Mouse (Mus musculus): Measurements from ENCODE around the gene Hoxa6. TPM values are rescaled to one million over a fixed set of nuclear protein-coding genes. Genes with fewer than 3 reads are reported as not detected.

The Hoxa6 gene
- polyA plus RNA-seq (2012) = not detected in 2 replicates

- Histone ChIP-seq H3K27me3 (ENCODE audit: control insufficient read depth) (peaks cover 100% of the 10 kb centered on the region), H3K4me1 (ENCODE audit: control insufficient read depth) (no peaks in the 10 kb centered on the region)
Observed at GRCm38 (mm10) chr6:52208072-52208867, at the start of gene Hoxa6. Gene Hoxa6, minus strand, starts transcription at chr6:52208722.

GRCm38 (mm10) chr6:52256956-52257355 lies 48.4 kb upstream of the Hoxa6 start:
- no peaks in the 10 kb centered on the region for H3K4me1 ChIP-seq (ENCODE audit: control insufficient read depth)
- TF ChIP-seq GATA1 (IDR thresholded peaks at IDR 0.05; ENCODE audit: low read length) (no peak), TAL1 (IDR thresholded peaks at IDR 0.05; ENCODE audit: low read length) (no peak)
- peaks cover 2% of the 10 kb centered on the region; the same call in 1 of the 2 replicates for H3K9me3 ChIP-seq (ENCODE audit: control insufficient read depth, low read length)
- H3K36me3 ChIP-seq (ENCODE audit: control insufficient read depth) = no peaks in the 10 kb centered on the region
- H3K27me3 ChIP-seq (ENCODE audit: control insufficient read depth) = peaks cover 99% of the 10 kb centered on the region
- no peak overlapping the region for H3K4me3 ChIP-seq (replicated peaks)

More at GRCm38 (mm10) chr6:52208072-52208867, at the start of gene Hoxa6:
- Histone ChIP-seq H3K9me3 (ENCODE audit: control insufficient read depth, low read length) (no peaks in the 10 kb centered on the region; the same call in 1 of the 2 replicates), H3K36me3 (ENCODE audit: control insufficient read depth) (no peaks in the 10 kb centered on the region), H3K4me3 (replicated peaks) (no peak within 1 kb of the TSS)
- no peak for TF ChIP-seq GATA1 (IDR thresholded peaks at IDR 0.05; ENCODE audit: low read length)
- no peak for TF ChIP-seq TAL1 (IDR thresholded peaks at IDR 0.05; ENCODE audit: low read length)

GRCm38 (mm10) chr6:52253511-52254500 lies 45.3 kb upstream of the Hoxa6 start:
- Histone ChIP-seq H3K4me1 (ENCODE audit: control insufficient read depth) (no peaks in the 10 kb centered on the region), H3K36me3 (ENCODE audit: control insufficient read depth) (no peaks in the 10 kb centered on the region), H3K27me3 (ENCODE audit: control insufficient read depth) (peaks cover 99% of the 10 kb centered on the region), H3K4me3 (replicated peaks) (no peak overlapping the region), H3K9me3 (ENCODE audit: control insufficient read depth, low read length) (no peaks in the 10 kb centered on the region; the same call in 1 of the 2 replicates)
- TF ChIP-seq GATA1 (IDR thresholded peaks at IDR 0.05; ENCODE audit: low read length) (no peak), TAL1 (IDR thresholded peaks at IDR 0.05; ENCODE audit: low read length) (no peak)

GRCm38 (mm10) chr6:52252775-52253376 lies 44.4 kb upstream of the Hoxa6 start:
- TF ChIP-seq TAL1 (IDR thresholded peaks at IDR 0.05; ENCODE audit: low read length) = no peak
- TF ChIP-seq GATA1 (IDR thresholded peaks at IDR 0.05; ENCODE audit: low read length) = no peak
- Histone ChIP-seq H3K36me3 (ENCODE audit: control insufficient read depth) (no peaks in the 10 kb centered on the region), H3K4me1 (ENCODE audit: control insufficient read depth) (no peaks in the 10 kb centered on the region), H3K27me3 (ENCODE audit: control insufficient read depth) (peaks cover 99% of the 10 kb centered on the region), H3K4me3 (replicated peaks) (no peak overlapping the region), H3K9me3 (ENCODE audit: control insufficient read depth, low read length) (no peaks in the 10 kb centered on the region; the same call in 1 of the 2 replicates)

- H3K27me3 ChIP-seq (ENCODE audit: control insufficient read depth) = peaks cover 99% of the 10 kb centered on the region
- H3K9me3 ChIP-seq (ENCODE audit: control insufficient read depth, low read length) = no peaks in the 10 kb centered on the region; the same call in 1 of the 2 replicates
- no peaks in the 10 kb centered on the region for H3K36me3 ChIP-seq (ENCODE audit: control insufficient read depth)
- no peak overlapping the region for H3K4me3 ChIP-seq (replicated peaks)
- TF ChIP-seq TAL1 (IDR thresholded peaks at IDR 0.05; ENCODE audit: low read length) = no peak
- no peak for TF ChIP-seq GATA1 (IDR thresholded peaks at IDR 0.05; ENCODE audit: low read length)
- no peaks in the 10 kb centered on the region for H3K4me1 ChIP-seq (ENCODE audit: control insufficient read depth)
Observed at GRCm38 (mm10) chr6:52252016-52252774, 43.7 kb upstream of the Hoxa6 start.

- H3K36me3 ChIP-seq (ENCODE audit: control insufficient read depth) = no peaks in the 10 kb centered on the region
- H3K4me1 ChIP-seq (ENCODE audit: control insufficient read depth) = no peaks in the 10 kb centered on the region
- no peak overlapping the region for H3K4me3 ChIP-seq (replicated peaks)
- TF ChIP-seq GATA1 (IDR thresholded peaks at IDR 0.05; ENCODE audit: low read length) = no peak
- no peak for TF ChIP-seq TAL1 (IDR thresholded peaks at IDR 0.05; ENCODE audit: low read length)
- no peaks in the 10 kb centered on the region; the same call in 1 of the 2 replicates for H3K9me3 ChIP-seq (ENCODE audit: control insufficient read depth, low read length)
- H3K27me3 ChIP-seq (ENCODE audit: control insufficient read depth) = peaks cover 99% of the 10 kb centered on the region
Observed at GRCm38 (mm10) chr6:52251177-52251879, 42.8 kb upstream of the Hoxa6 start.

- Histone ChIP-seq H3K4me3 (replicated peaks) (no peak overlapping the region), H3K27me3 (ENCODE audit: control insufficient read depth) (peaks cover 100% of the 10 kb centered on the region), H3K36me3 (ENCODE audit: control insufficient read depth) (no peaks in the 10 kb centered on the region), H3K9me3 (ENCODE audit: control insufficient read depth, low read length) (no peaks in the 10 kb centered on the region; the same call in 1 of the 2 replicates), H3K4me1 (ENCODE audit: control insufficient read depth) (no peaks in the 10 kb centered on the region)
- TF ChIP-seq TAL1 (IDR thresholded peaks at IDR 0.05; ENCODE audit: low read length) (no peak), GATA1 (IDR thresholded peaks at IDR 0.05; ENCODE audit: low read length) (no peak)
Observed at GRCm38 (mm10) chr6:52249826-52250225, 41.3 kb upstream of the Hoxa6 start.

GRCm38 (mm10) chr6:52249415-52249738 lies 40.9 kb upstream of the Hoxa6 start:
- H3K9me3 ChIP-seq (ENCODE audit: control insufficient read depth, low read length) = no peaks in the 10 kb centered on the region; the same call in 1 of the 2 replicates
- H3K4me3 ChIP-seq (replicated peaks) = no peak overlapping the region
- peaks cover 100% of the 10 kb centered on the region for H3K27me3 ChIP-seq (ENCODE audit: control insufficient read depth)
- no peaks in the 10 kb centered on the region for H3K4me1 ChIP-seq (ENCODE audit: control insufficient read depth)
- no peaks in the 10 kb centered on the region for H3K36me3 ChIP-seq (ENCODE audit: control insufficient read depth)
- no peak for TF ChIP-seq TAL1 (IDR thresholded peaks at IDR 0.05; ENCODE audit: low read length)
- TF ChIP-seq GATA1 (IDR thresholded peaks at IDR 0.05; ENCODE audit: low read length) = no peak
